Mouse (Mus musculus): ENCODE results near the gene Zfp978.
"Not testable (repeated sequence)": the region's sequence is repeated elsewhere in the genome, so short reads cannot be mapped to it uniquely, and the experiment has no call there.

DNA sequence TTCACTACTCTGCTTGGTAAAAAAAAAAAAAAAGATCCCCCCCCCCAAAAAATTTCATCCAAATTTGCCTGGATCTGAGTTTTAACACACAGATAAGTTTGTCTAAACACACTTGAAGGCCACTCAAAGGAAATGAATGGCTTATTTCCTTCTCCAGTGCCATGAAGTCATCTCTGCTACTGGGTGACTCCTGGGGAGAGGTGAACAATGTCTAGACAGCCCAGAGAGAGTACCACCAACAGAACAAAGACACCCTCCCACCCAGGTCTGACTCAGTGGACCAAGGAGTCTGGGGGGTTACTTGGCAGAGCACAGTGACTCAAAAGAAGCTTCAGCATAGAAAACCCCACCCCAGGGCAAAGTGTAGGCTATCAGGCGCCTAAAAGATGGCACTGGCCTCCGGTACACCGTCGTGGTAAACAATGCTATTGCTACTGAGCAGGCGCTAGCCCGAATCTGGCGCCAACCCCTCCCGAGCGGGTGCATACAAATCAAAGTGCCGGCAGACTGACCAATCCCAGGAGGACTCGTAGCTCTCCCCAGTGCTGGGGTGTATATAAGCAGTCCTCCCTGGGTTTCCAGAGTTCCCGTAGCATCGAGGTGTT is 9.6 kb upstream of the Zfp978 start:
- not testable (repeated sequence) for TF ChIP-seq POLR2A (IDR thresholded peaks at IDR 0.05; ENCODE audit: control insufficient read depth, low read depth, low read length); CTCF (IDR thresholded peaks at IDR 0.05; ENCODE audit: control insufficient read depth, insufficient read depth, insufficient replicate concordance, low read depth, low read length)
